Comparison of ENCODE assay signal across 12 mouse cellular contexts in genomic region chr11:81100829-81101228, GRCm38 (mm10).
"Had no signal": no experiment of that assay in that cellular context is flagged by ENCODE, and none has a peak within 500 bp of the region (broad histone marks: within the 10 kb centered on the region; RNA-seq: fewer than 3 reads in every experiment).

No protein-coding gene starts in this region.

- ATAC-seq: intestine, postnatal 0 days had no signal

- H3K4me3 ChIP-seq: limb, embryonic 12.5 days; myocyte; neural tube, embryonic 12.5 days had no signal

- DNase-seq: kidney, adult 8-10 months; kidney, postnatal 25 days; lung, adult 18-20 months; lung, postnatal 36 days; midbrain, embryonic 14.5 days; right cerebral cortex, postnatal 4 days; spleen, adult 18-20 months; thymus, postnatal 4 days had no signal

- H3K36me3 ChIP-seq: limb, embryonic 12.5 days; neural tube, embryonic 12.5 days had no signal

- H3K4me1 ChIP-seq: neural tube, embryonic 12.5 days had no signal

- H3K27ac ChIP-seq: limb, embryonic 12.5 days; neural tube, embryonic 12.5 days had no signal

- H3K9me3 ChIP-seq: limb, embryonic 12.5 days; neural tube, embryonic 12.5 days had no signal

- H3K27me3 ChIP-seq: limb, embryonic 12.5 days; neural tube, embryonic 12.5 days had no signal

- H3K4me2 ChIP-seq: limb, embryonic 12.5 days; neural tube, embryonic 12.5 days had no signal

- H3K9ac ChIP-seq: limb, embryonic 12.5 days; neural tube, embryonic 12.5 days had no signal
